Mouse (Mus musculus): Measurements from ENCODE around the gene Plpp2. TPM values are rescaled to one million over a fixed set of nuclear protein-coding genes. Genes with fewer than 3 reads are reported as not detected.

The Plpp2 gene
- polyA plus RNA-seq (2015; fragmentation: Nextera tagmentation; extraction: Ambion mirVana) = 21.6 and 22.1 TPM in 2 replicates

DNA sequence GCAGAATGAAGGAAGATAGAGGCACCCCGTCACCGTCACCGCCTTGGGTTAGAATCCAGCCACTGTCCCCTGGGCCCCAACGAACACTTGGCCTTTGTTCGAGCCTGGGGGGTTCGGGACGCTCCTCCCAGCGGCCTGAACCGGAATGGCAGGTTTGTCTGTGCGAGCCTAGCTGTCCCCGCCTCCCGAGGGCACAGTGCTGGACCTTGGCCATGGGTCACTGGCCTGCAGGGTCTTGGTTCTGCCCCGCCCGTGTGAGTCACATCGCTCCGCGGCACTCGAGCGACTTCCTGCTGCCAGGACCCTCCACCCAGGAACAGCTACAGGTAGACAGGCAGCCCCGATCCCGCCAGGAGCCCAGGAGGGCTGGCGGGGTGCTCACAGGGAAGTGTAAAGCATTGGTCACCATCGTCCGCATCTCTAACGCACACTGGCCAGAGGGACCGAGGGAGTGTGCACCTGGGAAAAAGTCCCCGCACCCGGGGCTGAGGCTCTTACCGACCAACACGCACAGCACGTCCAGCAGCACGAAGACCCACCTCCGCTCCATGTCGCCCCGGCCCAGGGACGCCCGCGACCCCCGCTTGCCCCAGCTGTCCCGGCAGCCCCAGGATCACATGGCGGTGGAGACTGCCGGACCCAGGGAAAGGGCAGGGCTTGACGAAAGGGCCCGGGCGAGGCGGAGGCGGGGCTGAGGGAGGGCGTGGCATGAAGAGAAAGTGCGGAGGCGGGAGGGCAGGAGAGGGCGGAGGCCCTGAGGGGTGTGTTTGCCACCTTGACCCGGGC is at the start of gene Plpp2:
Gene Plpp2, minus strand, starts transcription at position 671 of the 786 bp plus-strand sequence.

DNA sequence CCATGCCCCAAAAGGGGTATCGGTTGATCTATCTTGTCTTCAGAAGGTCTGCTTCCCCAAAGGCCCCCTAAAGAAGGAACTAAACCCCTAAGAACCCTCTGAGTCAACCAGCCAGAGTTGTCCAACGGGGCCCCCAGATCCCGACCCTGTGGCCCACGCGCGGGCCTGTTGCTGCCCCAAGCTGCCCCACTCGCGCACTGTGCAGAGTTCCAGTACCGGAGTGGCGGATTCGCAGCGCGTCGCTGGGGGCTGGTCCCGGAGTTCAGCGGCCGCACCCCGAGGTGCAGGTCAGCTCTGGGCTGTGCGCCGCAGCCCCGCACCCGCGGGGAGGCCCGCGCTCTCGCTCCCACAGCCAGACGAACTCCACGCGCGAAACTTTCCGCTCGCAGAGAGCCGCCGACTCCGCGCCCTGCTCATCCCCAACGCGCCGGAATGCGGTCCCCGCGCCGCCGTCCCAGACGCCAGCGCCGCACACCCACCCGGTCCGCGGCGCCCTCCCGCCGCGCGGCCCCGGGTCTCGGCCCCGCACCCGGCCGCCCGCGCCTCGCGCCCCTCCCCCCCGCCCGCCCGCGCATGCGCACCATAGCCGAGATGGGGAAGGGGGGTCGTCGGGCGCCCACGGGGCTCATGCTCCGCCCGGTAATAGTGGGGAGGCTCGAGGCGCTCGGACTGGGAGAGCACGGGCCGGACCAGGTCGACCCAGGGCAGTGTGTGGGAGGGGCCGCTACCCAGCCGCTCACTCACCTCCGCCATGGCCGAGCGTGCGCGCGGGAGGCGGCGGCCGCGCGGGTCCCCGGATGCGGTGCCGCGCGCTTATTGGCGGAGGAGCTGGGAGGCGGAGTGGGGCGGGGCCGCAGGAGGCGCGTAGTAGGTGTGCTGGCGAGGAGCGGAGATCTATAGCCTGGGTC is 21.0 kb upstream of the Plpp2 start, which contains the start of gene Mier2:
Gene Mier2, minus strand, starts transcription at position 870 of the 908 bp plus-strand sequence.

Small RNAs within 50 kb of the gene (microRNA-seq; reads per million reads assigned to microRNA genes)
- not detected for gene Mir6909

Other genes with a start within 250 kb of the Plpp2 start
- not detected in 2 replicates for gene Vmn2r82, start 177.3 kb downstream of the Plpp2 start, polyA plus RNA-seq (2015; fragmentation: Nextera tagmentation; extraction: Ambion mirVana)
- 0.05 TPM in 1 of 2 replicates, not detected in the other for gene Vmn2r83, start 65.1 kb downstream of the Plpp2 start, polyA plus RNA-seq (2015; fragmentation: Nextera tagmentation; extraction: Ambion mirVana)
- 40.4 and 48.8 TPM in 2 replicates for gene Mier2, start 21.4 kb upstream of the Plpp2 start, polyA plus RNA-seq (2015; fragmentation: Nextera tagmentation; extraction: Ambion mirVana)
- gene Theg, start 53.5 kb upstream of the Plpp2 start, polyA plus RNA-seq (2015; fragmentation: Nextera tagmentation; extraction: Ambion mirVana) = not detected in 2 replicates
- 1.1 TPM in 2 replicates for gene C2cd4c, start 80.2 kb upstream of the Plpp2 start, polyA plus RNA-seq (2015; fragmentation: Nextera tagmentation; extraction: Ambion mirVana)
- 23.9 and 24.3 TPM in 2 replicates for gene Shc2, start 104.1 kb upstream of the Plpp2 start, polyA plus RNA-seq (2015; fragmentation: Nextera tagmentation; extraction: Ambion mirVana)
- gene Odf3l2, start 111.9 kb upstream of the Plpp2 start, polyA plus RNA-seq (2015; fragmentation: Nextera tagmentation; extraction: Ambion mirVana) = 0.24 and 0.61 TPM in 2 replicates
- gene Madcam1, start 130.8 kb upstream of the Plpp2 start, polyA plus RNA-seq (2015; fragmentation: Nextera tagmentation; extraction: Ambion mirVana) = 0.57 and 0.93 TPM in 2 replicates
- 142 and 148 TPM in 2 replicates for gene Tpgs1, start 135.6 kb upstream of the Plpp2 start, polyA plus RNA-seq (2015; fragmentation: Nextera tagmentation; extraction: Ambion mirVana)
- gene Cdc34, start 148.4 kb upstream of the Plpp2 start, polyA plus RNA-seq (2015; fragmentation: Nextera tagmentation; extraction: Ambion mirVana) = 68.6 and 75.3 TPM in 2 replicates
- gene Gzmm, start 155.2 kb upstream of the Plpp2 start, polyA plus RNA-seq (2015; fragmentation: Nextera tagmentation; extraction: Ambion mirVana) = 0.83 and 1.1 TPM in 2 replicates
- gene Bsg, start 170.7 kb upstream of the Plpp2 start, polyA plus RNA-seq (2015; fragmentation: Nextera tagmentation; extraction: Ambion mirVana) = 1,217 and 1,238 TPM in 2 replicates
- 10.7 and 16.5 TPM in 2 replicates for gene Hcn2, start 182.8 kb upstream of the Plpp2 start, polyA plus RNA-seq (2015; fragmentation: Nextera tagmentation; extraction: Ambion mirVana)
- gene Polrmt, start 212.8 kb upstream of the Plpp2 start, polyA plus RNA-seq (2015; fragmentation: Nextera tagmentation; extraction: Ambion mirVana) = 33.3 and 33.7 TPM in 2 replicates
- 4.8 and 5.8 TPM in 2 replicates for gene Fgf22, start 221.3 kb upstream of the Plpp2 start, polyA plus RNA-seq (2015; fragmentation: Nextera tagmentation; extraction: Ambion mirVana)
- 115 and 119 TPM in 2 replicates for gene Rnf126, start 233.2 kb upstream of the Plpp2 start, polyA plus RNA-seq (2015; fragmentation: Nextera tagmentation; extraction: Ambion mirVana)
- gene Fstl3, start 243.5 kb upstream of the Plpp2 start, polyA plus RNA-seq (2015; fragmentation: Nextera tagmentation; extraction: Ambion mirVana) = 3.2 and 4.4 TPM in 2 replicates